Mouse (Mus musculus) lung, embryonic 16.5 days (tissue): ENCODE measurements around the gene Lmna. TPM values are rescaled to one million over a fixed set of nuclear protein-coding genes. Genes with fewer than 3 reads are reported as not detected.

Source experiments
- ATAC-seq: fragments of 200-750 bp; cut with Nextera tagmentation; 2 replicates; pipeline ENCODE4 v1.8.0; 2017; ENCODE audit warnings: low read depth, mild to moderate bottlenecking, moderate library complexity
- H3K27ac ChIP-seq: fragments of 300-500 bp; sonication (generic); 2 replicates; pipeline ENCODE4 v1.5.1; 2014; ENCODE audit warnings: mild to moderate bottlenecking, control low read depth, low read length
- H3K27me3 ChIP-seq: fragments of 300-500 bp; sonication (generic); 2 replicates; pipeline ENCODE4 v1.6.1; 2014; ENCODE audit warnings: low read depth, low read length, mixed read lengths; ENCODE audit not compliant: control insufficient read depth, insufficient read depth
- H3K36me3 ChIP-seq: fragments of 300-500 bp; sonication (generic); 2 replicates; pipeline ENCODE4 v1.6.1; 2014; ENCODE audit warnings: low read length; ENCODE audit not compliant: control insufficient read depth, insufficient read depth
- H3K4me1 ChIP-seq: fragments of 300-500 bp; sonication (generic); replicated peaks from 2 replicates; pipeline ENCODE4 v1.6.1; 2014; ENCODE audit warnings: low read length, mixed read lengths; ENCODE audit not compliant: control insufficient read depth, insufficient read depth
- H3K4me2 ChIP-seq: fragments of 300-500 bp; sonication (generic); 2 replicates; pipeline ENCODE4 v1.6.1; 2014; ENCODE audit warnings: low read depth, low read length, control low read depth
- H3K4me3 ChIP-seq: fragments of 300-500 bp; sonication (generic); 2 replicates; pipeline ENCODE4 v1.5.1; 2014; ENCODE audit warnings: mild to moderate bottlenecking, low read length, control low read depth
- H3K9ac ChIP-seq: fragments of 300-500 bp; sonication (generic); 2 replicates; pipeline ENCODE4 v1.6.1; 2014; ENCODE audit warnings: low read length, control low read depth
- H3K9me3 ChIP-seq: fragments of 300-500 bp; sonication (generic); 2 replicates; pipeline ENCODE4 v1.6.1; 2016; ENCODE audit warnings: low read length; ENCODE audit not compliant: control insufficient read depth
- WGBS: fragments of 180-500 bp; shearing (Covaris S2); extraction: QIAGEN DNeasy Blood & Tissue Kit; methylation state at CpG from one replicate; pipeline ENCODE4 v1.1.7; 2014; 5-methylcytosine and 5-hydroxymethylcytosine counted together
- polyA plus RNA-seq: library from polyadenylated mRNA; unstranded; fragments of >200 nt; fragmentation: Nextera tagmentation; extraction: Ambion mirVana; gene quantifications from 2 replicates; pipeline ENCODE4 v1.2.1, GENCODE M21; 2015

Gene Lmna
- polyA plus RNA-seq, 1 experiment from 2014 or later: 150 TPM

- Histone ChIP-seq H3K9ac (peak overlapping the region; percentile 93), H3K4me1 (peaks cover 55% of the 10 kb centered on the region), H3K36me3 (peaks cover 13% of the 10 kb centered on the region), H3K4me2 (peak overlapping the region; percentile 65), H3K4me3 (peak overlapping the region; percentile 74), H3K27me3 (no peaks in the 10 kb centered on the region), H3K9me3 (no peaks in the 10 kb centered on the region), H3K27ac (peak overlapping the region; percentile 90; the same call in 1 of the 2 replicates)
- WGBS: 0% methylated on average over 4 of the region's 5 CpGs
- ATAC-seq: no peak
Measured at GRCm38 (mm10) chr3:88533706-88534105, 23.9 kb upstream of the Lmna start.

- Histone ChIP-seq H3K9ac (peak overlapping the region; percentile 93), H3K4me2 (peak overlapping the region; percentile 65), H3K9me3 (no peaks in the 10 kb centered on the region), H3K36me3 (peaks cover 8% of the 10 kb centered on the region), H3K4me1 (peaks cover 57% of the 10 kb centered on the region), H3K27ac (peak overlapping the region; percentile 90), H3K27me3 (no peaks in the 10 kb centered on the region), H3K4me3 (peak overlapping the region; percentile 74)
- under 1% methylated on average over 36 of the region's 40 CpGs for whole genome bisulfite sequencing
- peak; percentile 18 for ATAC-seq
Measured at GRCm38 (mm10) chr3:88532689-88533511, 23.1 kb upstream of the Lmna start.

- peak within 1 kb of the TSS; percentile 93 for H3K9ac ChIP-seq
- peak within 1 kb of the TSS; percentile 90 for H3K27ac ChIP-seq
- H3K9me3 ChIP-seq: no peaks in the 10 kb centered on the region
- peaks cover 62% of the 10 kb centered on the region for H3K4me1 ChIP-seq
- peak within 1 kb of the TSS; percentile 65 for H3K4me2 ChIP-seq
- no peak for ATAC-seq
- H3K4me3 ChIP-seq: peak within 1 kb of the TSS; percentile 74
- no peaks in the 10 kb centered on the region for H3K27me3 ChIP-seq
- H3K36me3 ChIP-seq: peaks cover 8% of the 10 kb centered on the region; the same call in 1 of the 2 replicates
- WGBS: 0% methylated on average over 7 of the region's 31 CpGs
Measured at GRCm38 (mm10) chr3:88532299-88532674, 22.5 kb upstream of the Lmna start, which contains the start of gene Mex3a. TSS of gene Mex3a (plus strand) at chr3:88532395.

GRCm38 (mm10) chr3:88531348-88532298, 21.9 kb upstream of the Lmna start:
- ATAC-seq: peak; percentile 88
- Histone ChIP-seq H3K36me3 (peaks cover 3% of the 10 kb centered on the region; the same call in 1 of the 2 replicates), H3K27me3 (no peaks in the 10 kb centered on the region), H3K4me2 (peak overlapping the region; percentile 65), H3K4me3 (peak overlapping the region; percentile 74), H3K9me3 (no peaks in the 10 kb centered on the region), H3K9ac (peak overlapping the region; percentile 93), H3K4me1 (peaks cover 59% of the 10 kb centered on the region), H3K27ac (peak overlapping the region; percentile 90)
- under 1% methylated on average over 60 of the region's 63 CpGs for WGBS

GRCm38 (mm10) chr3:88530082-88530864, 20.5 kb upstream of the Lmna start:
- WGBS: 18% methylated on average over 11 of the region's 11 CpGs
- Histone ChIP-seq H3K4me2 (peak overlapping the region; percentile 65), H3K27me3 (no peaks in the 10 kb centered on the region), H3K4me3 (peak overlapping the region; percentile 74), H3K36me3 (no peaks in the 10 kb centered on the region), H3K27ac (no peak overlapping the region; the same call in 1 of the 2 replicates), H3K4me1 (peaks cover 49% of the 10 kb centered on the region), H3K9ac (peak overlapping the region; percentile 93), H3K9me3 (no peaks in the 10 kb centered on the region)
- no peak for ATAC-seq

GRCm38 (mm10) chr3:88529204-88530000, 19.6 kb upstream of the Lmna start:
- Histone ChIP-seq H3K4me2 (peak overlapping the region; percentile 65), H3K9me3 (no peaks in the 10 kb centered on the region), H3K9ac (peak overlapping the region; percentile 93), H3K27me3 (no peaks in the 10 kb centered on the region), H3K4me1 (peaks cover 40% of the 10 kb centered on the region), H3K36me3 (0 out of 2 replicates have a peak, but pooled peaks cover 2% of the 10 kb centered on the region), H3K4me3 (no peak overlapping the region), H3K27ac (no peak overlapping the region)
- no peak for ATAC-seq
- WGBS: 38% methylated on average over 7 of the region's 7 CpGs

GRCm38 (mm10) chr3:88528646-88529045, 18.9 kb upstream of the Lmna start:
- H3K4me1 ChIP-seq: peaks cover 33% of the 10 kb centered on the region
- H3K36me3 ChIP-seq: 0 out of 2 replicates have a peak, but pooled peaks cover 2% of the 10 kb centered on the region
- no peak for ATAC-seq
- H3K9me3 ChIP-seq: no peaks in the 10 kb centered on the region
- H3K27me3 ChIP-seq: no peaks in the 10 kb centered on the region
- no peak overlapping the region for H3K4me3 ChIP-seq
- no peak overlapping the region for H3K27ac ChIP-seq
- WGBS: 83% methylated on average over 11 of the region's 11 CpGs
- H3K9ac ChIP-seq: no peak overlapping the region
- no peak overlapping the region for H3K4me2 ChIP-seq

- Histone ChIP-seq H3K9me3 (no peaks in the 10 kb centered on the region), H3K4me1 (peaks cover 32% of the 10 kb centered on the region), H3K27ac (peak overlapping the region; percentile 37), H3K27me3 (no peaks in the 10 kb centered on the region), H3K36me3 (0 out of 2 replicates have a peak, but pooled peaks cover 2% of the 10 kb centered on the region), H3K9ac (peak overlapping the region; percentile 40), H3K4me2 (no peak overlapping the region), H3K4me3 (no peak overlapping the region)
- 38% methylated on average over 8 of the region's 8 CpGs for WGBS
- ATAC-seq: no peak
Measured at GRCm38 (mm10) chr3:88527565-88527964, 17.8 kb upstream of the Lmna start.
